Mouse (Mus musculus): ENCODE measurements around the gene Rln1. TPM values are rescaled to one million over a fixed set of nuclear protein-coding genes. Genes with fewer than 3 reads are reported as not detected.

Rln1 gene
- polyA plus RNA-seq, 1 experiment = not detected

- H3ac ChIP-seq (ENCODE audit: control insufficient read depth, insufficient read length) = no peak overlapping the region
- H3K27me3 ChIP-seq (ENCODE audit: control insufficient read depth, insufficient read depth, insufficient read length) = no peaks in the 10 kb centered on the region
- TF ChIP-seq REST (IDR thresholded peaks at IDR 0.05; ENCODE audit: insufficient read depth, insufficient read length) (no peak), TCF12 (IDR thresholded peaks at IDR 0.05; ENCODE audit: insufficient read depth, poor library complexity, severe bottlenecking) (no peak), MAX (IDR thresholded peaks at IDR 0.05; ENCODE audit: low read depth) (no peak), MYOD1 (IDR thresholded peaks at IDR 0.05; ENCODE audit: control insufficient read depth in 1 of 3, insufficient read length in 2 of 3, low read depth in 2 of 3) (no peak), TCF3 (IDR thresholded peaks at IDR 0.05; ENCODE audit: insufficient read length, low read depth) (no peak), CEBPB (IDR thresholded peaks at IDR 0.05; ENCODE audit: insufficient read depth, poor library complexity, severe bottlenecking) (no peak), E2F4 (IDR thresholded peaks at IDR 0.05; ENCODE audit: insufficient read depth) (no peak), USF1 (IDR thresholded peaks at IDR 0.05; ENCODE audit: low read depth) (no peak), POLR2AphosphoS2 (IDR thresholded peaks at IDR 0.05; ENCODE audit: insufficient read length, low read depth) (no peak), SRF (IDR thresholded peaks at IDR 0.05; ENCODE audit: control insufficient read depth, insufficient read length, low read depth) (no peak), MYOG (IDR thresholded peaks at IDR 0.05; ENCODE audit: control insufficient read depth in 1 of 3, insufficient read depth in 1 of 3, insufficient read length in 2 of 3, low read depth in 2 of 3) (no peak), POLR2A (IDR thresholded peaks at IDR 0.05; ENCODE audit: insufficient read length, low read depth) (no peak)
- no peak overlapping the region for H3K4me3 ChIP-seq
- H3K4me2 ChIP-seq (ENCODE audit: low read depth) = no peak overlapping the region
- H3K79me2 ChIP-seq (ENCODE audit: control insufficient read depth, insufficient read depth) = no peaks in the 10 kb centered on the region
- no peaks in the 10 kb centered on the region for H3K36me3 ChIP-seq (ENCODE audit: control insufficient read depth, insufficient read depth)
Measured at GRCm38 (mm10) chr19:29374947-29375346, 40.5 kb upstream of the Rln1 start.

DNA sequence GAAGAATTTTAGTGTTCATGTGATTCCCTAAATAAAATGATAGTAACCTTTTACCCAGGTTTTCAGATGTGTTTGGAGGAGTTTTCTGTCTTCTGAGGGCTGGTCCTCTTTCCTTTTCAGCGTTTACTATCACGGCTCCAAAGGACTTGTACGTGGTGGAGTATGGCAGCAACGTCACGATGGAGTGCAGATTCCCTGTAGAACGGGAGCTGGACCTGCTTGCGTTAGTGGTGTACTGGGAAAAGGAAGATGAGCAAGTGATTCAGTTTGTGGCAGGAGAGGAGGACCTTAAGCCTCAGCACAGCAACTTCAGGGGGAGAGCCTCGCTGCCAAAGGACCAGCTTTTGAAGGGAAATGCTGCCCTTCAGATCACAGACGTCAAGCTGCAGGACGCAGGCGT lies 39.0 kb upstream of the Rln1 start:
- TF ChIP-seq REST (IDR thresholded peaks at IDR 0.05; ENCODE audit: insufficient read depth, insufficient read length) (no peak), MAX (IDR thresholded peaks at IDR 0.05; ENCODE audit: low read depth) (no peak), E2F4 (IDR thresholded peaks at IDR 0.05; ENCODE audit: insufficient read depth) (no peak), MYOD1 (IDR thresholded peaks at IDR 0.05; ENCODE audit: control insufficient read depth in 1 of 3, insufficient read length in 2 of 3, low read depth in 2 of 3) (no peak), TCF12 (IDR thresholded peaks at IDR 0.05; ENCODE audit: insufficient read depth, poor library complexity, severe bottlenecking) (no peak), SRF (IDR thresholded peaks at IDR 0.05; ENCODE audit: control insufficient read depth, insufficient read length, low read depth) (no peak), USF1 (IDR thresholded peaks at IDR 0.05; ENCODE audit: low read depth) (no peak), TCF3 (IDR thresholded peaks at IDR 0.05; ENCODE audit: insufficient read length, low read depth) (no peak), CEBPB (IDR thresholded peaks at IDR 0.05; ENCODE audit: insufficient read depth, poor library complexity, severe bottlenecking) (no peak), POLR2AphosphoS2 (IDR thresholded peaks at IDR 0.05; ENCODE audit: insufficient read length, low read depth) (no peak), MYOG (IDR thresholded peaks at IDR 0.05; ENCODE audit: control insufficient read depth in 1 of 3, insufficient read depth in 1 of 3, insufficient read length in 2 of 3, low read depth in 2 of 3) (no peak), POLR2A (IDR thresholded peaks at IDR 0.05; ENCODE audit: insufficient read length, low read depth) (no peak)

GRCm38 (mm10) chr19:29372621-29373020 lies 38.2 kb upstream of the Rln1 start:
- no peaks in the 10 kb centered on the region for H3K36me3 ChIP-seq (ENCODE audit: control insufficient read depth, insufficient read depth)

More for the DNA sequence above, 39.0 kb upstream of the Rln1 start:
- no peaks in the 10 kb centered on the region for H3K27me3 ChIP-seq (ENCODE audit: control insufficient read depth, insufficient read depth, insufficient read length)
- H3K79me2 ChIP-seq (ENCODE audit: control insufficient read depth, insufficient read depth) = no peaks in the 10 kb centered on the region
- H3K36me3 ChIP-seq (ENCODE audit: control insufficient read depth, insufficient read depth) = no peaks in the 10 kb centered on the region
- H3K4me3 ChIP-seq = no peak overlapping the region
- no peak overlapping the region for H3K4me2 ChIP-seq (ENCODE audit: low read depth)
- no peak overlapping the region for H3ac ChIP-seq (ENCODE audit: control insufficient read depth, insufficient read length)

DNA sequence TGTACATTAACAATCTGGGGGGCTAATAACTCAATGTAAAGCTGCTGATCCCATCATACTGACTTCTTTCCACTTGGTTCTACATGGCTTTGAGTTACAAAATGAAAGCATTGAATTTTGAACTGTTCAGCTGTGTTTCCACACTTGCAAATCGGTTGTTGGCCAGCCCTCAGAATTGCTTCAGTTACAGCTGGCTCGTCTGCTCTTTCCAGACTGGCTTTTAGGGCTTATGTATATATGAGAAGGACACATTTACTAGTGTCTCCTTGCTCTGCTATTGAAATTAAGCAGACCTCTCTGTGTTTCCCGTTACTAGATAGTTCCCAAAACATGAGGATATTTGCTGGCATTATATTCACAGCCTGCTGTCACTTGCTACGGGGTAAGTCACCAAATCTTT lies 37.7 kb upstream of the Rln1 start:
- Histone ChIP-seq H3K4me3 (peak overlapping the region; percentile 7), H3K36me3 (ENCODE audit: control insufficient read depth, insufficient read depth) (no peaks in the 10 kb centered on the region), H3K27me3 (ENCODE audit: control insufficient read depth, insufficient read depth, insufficient read length) (no peaks in the 10 kb centered on the region), H3ac (ENCODE audit: control insufficient read depth, insufficient read length) (no peak overlapping the region), H3K4me2 (ENCODE audit: low read depth) (peak overlapping the region; percentile 92), H3K79me2 (ENCODE audit: control insufficient read depth, insufficient read depth) (no peaks in the 10 kb centered on the region)
- TF ChIP-seq MAX (IDR thresholded peaks at IDR 0.05; ENCODE audit: low read depth) = no peak

More at GRCm38 (mm10) chr19:29372621-29373020, 38.2 kb upstream of the Rln1 start:
- TF ChIP-seq USF1 (IDR thresholded peaks at IDR 0.05; ENCODE audit: low read depth) = no peak
- no peak for TF ChIP-seq CEBPB (IDR thresholded peaks at IDR 0.05; ENCODE audit: insufficient read depth, poor library complexity, severe bottlenecking)
- TF ChIP-seq POLR2A (IDR thresholded peaks at IDR 0.05; ENCODE audit: insufficient read length, low read depth) = no peak
- TF ChIP-seq E2F4 (IDR thresholded peaks at IDR 0.05; ENCODE audit: insufficient read depth) = no peak
- TF ChIP-seq TCF12 (IDR thresholded peaks at IDR 0.05; ENCODE audit: insufficient read depth, poor library complexity, severe bottlenecking) = no peak
- TF ChIP-seq TCF3 (IDR thresholded peaks at IDR 0.05; ENCODE audit: insufficient read length, low read depth) = no peak
- no peak for TF ChIP-seq MYOD1 (IDR thresholded peaks at IDR 0.05; ENCODE audit: control insufficient read depth in 1 of 3, insufficient read length in 2 of 3, low read depth in 2 of 3)
- no peak for TF ChIP-seq POLR2AphosphoS2 (IDR thresholded peaks at IDR 0.05; ENCODE audit: insufficient read length, low read depth)
- no peak for TF ChIP-seq REST (IDR thresholded peaks at IDR 0.05; ENCODE audit: insufficient read depth, insufficient read length)
- TF ChIP-seq SRF (IDR thresholded peaks at IDR 0.05; ENCODE audit: control insufficient read depth, insufficient read length, low read depth) = no peak
- TF ChIP-seq MYOG (IDR thresholded peaks at IDR 0.05; ENCODE audit: control insufficient read depth in 1 of 3, insufficient read depth in 1 of 3, insufficient read length in 2 of 3, low read depth in 2 of 3) = no peak
- Histone ChIP-seq H3K79me2 (ENCODE audit: control insufficient read depth, insufficient read depth) (no peaks in the 10 kb centered on the region), H3ac (ENCODE audit: control insufficient read depth, insufficient read length) (no peak overlapping the region), H3K4me2 (ENCODE audit: low read depth) (peak overlapping the region; percentile 92), H3K4me3 (peak overlapping the region; percentile 7), H3K27me3 (ENCODE audit: control insufficient read depth, insufficient read depth, insufficient read length) (no peaks in the 10 kb centered on the region)
